Mouse (Mus musculus): Measurements from ENCODE around the gene Fbxo28. TPM values are rescaled to one million over a fixed set of nuclear protein-coding genes. Genes with fewer than 3 reads are reported as not detected.
A peak's percentile ranks its signal among the peaks of the same experiment; 100 is the strongest.

Fbxo28 gene
- total RNA-seq (2021): 10 to 100 TPM; 47.6 to 49.8 TPM

- intact Hi-C loops (cut with DNase I): loop anchor here (10.0 kb wide), 1 partner anchor 64 kb away; the partner anchor contains the start of gene Trp53bp2
Observed at GRCm38 (mm10) chr1:182340821-182341781, at the start of gene Fbxo28. TSS of gene Fbxo28 (minus strand) at chr1:182341629.

GRCm38 (mm10) chr1:182388729-182389128 is 47.3 kb upstream of the Fbxo28 start:
- DNase-seq: no peak
- intact Hi-C loops (cut with DNase I): no loop called here

More at GRCm38 (mm10) chr1:182340821-182341781, at the start of gene Fbxo28:
- peak; percentile 91 for DNase-seq

- no peak for DNase-seq
- intact Hi-C loops (cut with DNase I): no loop called here
Observed at GRCm38 (mm10) chr1:182386449-182386848, 45.0 kb upstream of the Fbxo28 start.

GRCm38 (mm10) chr1:182383096-182383495 is 41.7 kb upstream of the Fbxo28 start:
- intact Hi-C loops (cut with DNase I): no loop called here
- DNase-seq: no peak

GRCm38 (mm10) chr1:182381327-182381726 is 39.9 kb upstream of the Fbxo28 start:
- intact Hi-C loops (cut with DNase I): no loop called here
- DNase-seq: no peak

- intact Hi-C loops (cut with DNase I): no loop called here
- no peak for DNase-seq
Observed at GRCm38 (mm10) chr1:182380683-182381082, 39.3 kb upstream of the Fbxo28 start.

- intact Hi-C loops (cut with DNase I): no loop called here
- no peak for DNase-seq
Observed at GRCm38 (mm10) chr1:182378876-182379275, 37.4 kb upstream of the Fbxo28 start.

- DNase-seq: no peak
- intact Hi-C loops (cut with DNase I): no loop called here
Observed at GRCm38 (mm10) chr1:182378205-182378835, 36.9 kb upstream of the Fbxo28 start.

- no peak for DNase-seq
- intact Hi-C loops (cut with DNase I): no loop called here
Observed at GRCm38 (mm10) chr1:182377519-182377918, 36.1 kb upstream of the Fbxo28 start.

GRCm38 (mm10) chr1:182376826-182377225 is 35.4 kb upstream of the Fbxo28 start:
- DNase-seq: peak; percentile 7
- intact Hi-C loops (cut with DNase I): no loop called here

GRCm38 (mm10) chr1:182376221-182376620 is 34.8 kb upstream of the Fbxo28 start:
- peak; percentile 70 for DNase-seq
- intact Hi-C loops (cut with DNase I): no loop called here

- no peak for DNase-seq
- intact Hi-C loops (cut with DNase I): no loop called here
Observed at GRCm38 (mm10) chr1:182371891-182372290, 30.5 kb upstream of the Fbxo28 start.

GRCm38 (mm10) chr1:182369435-182369834 is 28.0 kb upstream of the Fbxo28 start:
- intact Hi-C loops (cut with DNase I): no loop called here
- DNase-seq: no peak

GRCm38 (mm10) chr1:182368782-182369181 is 27.4 kb upstream of the Fbxo28 start:
- intact Hi-C loops (cut with DNase I): no loop called here

GRCm38 (mm10) chr1:182368309-182368708 is 26.9 kb upstream of the Fbxo28 start:
- intact Hi-C loops (cut with DNase I): no loop called here
- no peak for DNase-seq

More at GRCm38 (mm10) chr1:182368782-182369181, 27.4 kb upstream of the Fbxo28 start:
- no peak for DNase-seq

- intact Hi-C loops (cut with DNase I): no loop called here
Observed at GRCm38 (mm10) chr1:182363683-182364404, 22.4 kb upstream of the Fbxo28 start.

GRCm38 (mm10) chr1:182362703-182363102 is 21.3 kb upstream of the Fbxo28 start:
- intact Hi-C loops (cut with DNase I): no loop called here
- no peak for DNase-seq

More at GRCm38 (mm10) chr1:182363683-182364404, 22.4 kb upstream of the Fbxo28 start:
- no peak for DNase-seq

GRCm38 (mm10) chr1:182358133-182358532 is 16.7 kb upstream of the Fbxo28 start:
- intact Hi-C loops (cut with DNase I): no loop called here
- DNase-seq: no peak

- no peak for DNase-seq
- intact Hi-C loops (cut with DNase I): no loop called here
Observed at GRCm38 (mm10) chr1:182354504-182355147, 13.2 kb upstream of the Fbxo28 start.

- DNase-seq: no peak
- intact Hi-C loops (cut with DNase I): loop anchor here (10.0 kb wide), 1 partner anchor 55 kb away; the partner anchor contains the start of gene Trp53bp2
Observed at GRCm38 (mm10) chr1:182349557-182349956, 8.1 kb upstream of the Fbxo28 start.

Data from left cerebral cortex, postnatal 4 days (tissue).